In the genomic region with DNA sequence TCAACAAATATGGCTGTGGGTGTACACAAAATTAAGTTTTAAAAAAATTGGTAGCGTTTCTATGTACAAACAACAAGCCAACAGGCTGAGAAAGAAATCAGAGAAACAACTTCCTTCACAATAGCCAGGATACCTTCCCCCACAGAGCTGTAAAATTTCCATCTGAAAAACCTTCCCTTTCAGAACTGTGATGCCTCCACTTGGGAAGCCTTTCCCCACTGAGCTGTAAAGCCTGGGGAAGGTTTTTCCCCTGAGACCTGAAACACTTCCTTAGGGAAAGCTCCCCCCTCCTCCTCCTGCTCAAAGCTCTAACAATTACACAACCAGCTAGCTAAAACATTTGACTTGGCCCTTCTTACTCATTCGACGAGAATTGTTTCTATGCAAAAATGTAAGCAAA, we compare ENCODE assay signal across 25 mouse cellular contexts.
"Had no signal": no experiment of that assay in that cellular context is flagged by ENCODE, and none has a peak within 500 bp of the region (broad histone marks: within the 10 kb centered on the region; RNA-seq: fewer than 3 reads in every experiment).

No protein-coding gene starts in this region.

- H3K27ac ChIP-seq: kidney, embryonic 15.5 days; left cerebral cortex, adult 2 months; limb, embryonic 12.5 days; limb, embryonic 15.5 days; liver, embryonic 14.5 days; midbrain, embryonic 10.5 days; midbrain, embryonic 13.5 days; neural tube, embryonic 12.5 days; neural tube, embryonic 15.5 days; stomach, postnatal 0 days had no signal

- ATAC-seq: liver, postnatal 0 days; lung, postnatal 0 days; midbrain, embryonic 13.5 days had no signal

- H3K4me1 ChIP-seq: kidney, embryonic 15.5 days; limb, embryonic 12.5 days; limb, embryonic 15.5 days; megakaryocyte, embryonic 14.5 days; midbrain, embryonic 10.5 days; midbrain, embryonic 13.5 days; neural tube, embryonic 12.5 days; neural tube, embryonic 15.5 days had no signal

- H3K9me3 ChIP-seq: kidney, embryonic 15.5 days; limb, embryonic 12.5 days; limb, embryonic 15.5 days; megakaryocyte, embryonic 14.5 days; midbrain, embryonic 10.5 days; midbrain, embryonic 13.5 days; neural tube, embryonic 12.5 days; neural tube, embryonic 15.5 days had no signal

- H3K36me3 ChIP-seq: kidney, embryonic 15.5 days; limb, embryonic 12.5 days; limb, embryonic 15.5 days; midbrain, embryonic 10.5 days; midbrain, embryonic 13.5 days; neural tube, embryonic 12.5 days; neural tube, embryonic 15.5 days had no signal

- H3K4me2 ChIP-seq: kidney, embryonic 15.5 days; limb, embryonic 12.5 days; limb, embryonic 15.5 days; liver, embryonic 11.5 days; lung, embryonic 14.5 days; midbrain, embryonic 13.5 days; neural tube, embryonic 12.5 days; neural tube, embryonic 15.5 days had no signal

- H3K9ac ChIP-seq: kidney, embryonic 15.5 days; limb, embryonic 12.5 days; limb, embryonic 15.5 days; liver, embryonic 14.5 days; liver, postnatal 0 days; lung, embryonic 14.5 days; midbrain, embryonic 13.5 days; neural tube, embryonic 12.5 days; neural tube, embryonic 15.5 days had no signal

- H3K4me3 ChIP-seq: kidney, embryonic 15.5 days; left cerebral cortex, adult 2 months; limb, embryonic 12.5 days; limb, embryonic 15.5 days; megakaryocyte, embryonic 14.5 days; midbrain, embryonic 10.5 days; midbrain, embryonic 13.5 days; neural tube, embryonic 12.5 days; neural tube, embryonic 15.5 days had no signal

- H3K27me3 ChIP-seq: kidney, embryonic 15.5 days; limb, embryonic 12.5 days; limb, embryonic 15.5 days; megakaryocyte, embryonic 14.5 days; midbrain, embryonic 13.5 days; neural tube, embryonic 12.5 days; neural tube, embryonic 15.5 days had no signal

- DNase-seq: kidney, adult 11 months; kidney, adult 8-10 months; kidney, postnatal 10 days; kidney, postnatal 36 days; layer of hippocampus, postnatal 36 days; liver, postnatal 0 days; lung, embryonic 14.5 days; right cerebral cortex, adult 18-20 months; right cerebral cortex, postnatal 25 days; thymus, adult 2 months; thymus, postnatal 14 days; thymus, postnatal 4 days had no signal
